Mouse (Mus musculus) bone marrow, adult 2 months (tissue): ENCODE data around the gene Eva1a. TPM values are rescaled to one million over a fixed set of nuclear protein-coding genes. Genes with fewer than 3 reads are reported as not detected.

Experiments
- H3K27ac ChIP-seq: fragments of 200-500 bp; 2 replicates; pipeline ENCODE4 v1.5.1; 2012; ENCODE audit warnings: low read depth, mild to moderate bottlenecking, control low read depth, inconsistent platforms, low read length; ENCODE audit not compliant: control insufficient read depth, poor library complexity, insufficient read depth
- H3K4me1 ChIP-seq: fragments of 200-500 bp; 2 replicates; pipeline ENCODE4 v1.6.1; 2011; ENCODE audit warnings: low read length; ENCODE audit not compliant: control insufficient read depth, insufficient read depth
- H3K4me3 ChIP-seq: fragments of 200-500 bp; replicated peaks from 2 replicates; pipeline ENCODE3; 2011; ENCODE audit warnings: mild to moderate bottlenecking, low read depth, low read length, control low read depth; ENCODE audit not compliant: control insufficient read depth
- CTCF ChIP-seq: fragments of 200-500 bp; IDR thresholded peaks from 2 replicates; pipeline ENCODE4 v1.5.1; 2011; ENCODE audit warnings: low read length, control low read depth; ENCODE audit not compliant: control insufficient read depth, insufficient read depth
- POLR2A ChIP-seq: fragments of 200-500 bp; IDR thresholded peaks from 2 replicates; pipeline ENCODE4 v1.6.1; 2011; ENCODE audit warnings: low read depth, mild to moderate bottlenecking, control low read depth, low read length, borderline replicate concordance; ENCODE audit not compliant: control insufficient read depth
- WGBS: fragments of 180-500 bp; shearing (Covaris S2); methylation state at CpG from one replicate; pipeline ENCODE4 v1.1.7; 2018; 5-methylcytosine and 5-hydroxymethylcytosine counted together
- polyA plus RNA-seq: library from polyadenylated mRNA; stranded (reverse); fragments of >200 nt; gene quantifications from 2 replicates; pipeline ENCODE4 v1.2.4, GENCODE M21; 2011; ENCODE audit warnings: low replicate concordance; ENCODE audit not compliant: missing spikeins, insufficient read depth, insufficient read length

The Eva1a gene
- polyA plus RNA-seq, 1 experiment, result 1.1 TPM

DNA sequence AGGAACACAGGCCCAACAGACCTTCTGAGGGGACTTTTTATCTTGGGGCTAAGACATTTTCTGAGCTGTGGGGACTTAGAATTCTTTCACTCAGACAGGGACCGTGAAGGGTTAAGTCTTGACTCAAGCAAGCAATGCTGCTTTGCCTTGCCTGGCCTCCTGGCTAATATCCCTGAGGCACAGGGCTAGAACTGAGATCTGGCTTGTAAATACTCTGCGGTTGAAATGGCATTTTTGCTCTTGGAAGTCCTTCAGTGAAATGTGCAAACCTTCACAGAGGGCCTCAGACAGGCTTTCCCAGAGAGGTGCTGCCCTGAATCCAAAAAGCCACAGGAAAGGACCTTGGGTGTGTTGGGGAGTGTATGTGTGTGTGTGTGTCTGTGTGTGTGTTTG, 11.9 kb downstream of the Eva1a start:
- H3K4me3 ChIP-seq, result no peak overlapping the region
- WGBS, result 80% methylated on average over 2 of the region's 2 CpGs
- no peak overlapping the region for H3K27ac ChIP-seq
- H3K4me1 ChIP-seq, result no peaks in the 10 kb centered on the region
- TF ChIP-seq POLR2A (no peak), CTCF (no peak)

DNA sequence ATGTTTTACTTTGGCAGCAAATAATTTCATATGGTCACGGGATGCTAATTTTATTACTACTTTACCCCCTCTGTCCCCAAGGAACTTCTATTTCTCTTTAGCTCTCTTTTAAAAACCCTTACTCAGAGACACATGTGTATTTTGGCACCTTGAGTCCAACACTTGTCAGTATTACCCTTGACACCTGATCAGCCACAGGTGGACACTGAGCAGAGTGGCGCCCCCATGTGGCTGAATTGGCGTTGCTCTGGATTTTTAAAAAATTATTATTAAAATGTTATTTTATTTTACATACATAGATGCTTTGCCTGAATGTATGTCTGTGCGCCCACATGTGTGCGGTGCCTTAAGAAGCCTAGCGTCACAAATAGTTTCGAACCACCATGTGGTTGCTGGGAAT, 14.0 kb downstream of the Eva1a start:
- TF ChIP-seq POLR2A, result no peak
- TF ChIP-seq CTCF, result peak; percentile 3; the same call in 1 of the 2 replicates
- 75% methylated on average over 7 of the region's 7 CpGs for WGBS
- H3K4me1 ChIP-seq, result no peaks in the 10 kb centered on the region

DNA sequence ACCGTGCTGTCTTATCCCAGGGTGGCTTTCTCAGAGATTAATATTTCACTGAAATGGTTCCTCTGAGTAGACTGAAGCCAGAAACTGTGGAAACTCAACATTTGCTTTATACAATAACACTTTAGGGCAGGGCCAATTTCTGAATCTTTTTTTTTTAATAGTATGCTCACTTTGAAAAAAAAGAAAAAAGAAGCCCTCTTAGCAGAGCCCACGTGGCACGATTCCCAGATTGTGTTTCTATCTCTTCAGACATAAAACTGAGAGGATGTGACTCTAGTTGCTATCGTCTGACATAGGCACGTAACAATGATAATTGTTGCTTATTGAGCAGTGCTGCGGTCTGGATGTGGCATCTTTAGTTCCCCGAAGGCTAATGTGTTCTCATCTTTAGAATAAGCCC, 19.1 kb downstream of the Eva1a start:
- TF ChIP-seq CTCF, result no peak
- TF ChIP-seq POLR2A, result no peak
- H3K4me1 ChIP-seq, result no peaks in the 10 kb centered on the region
- H3K4me3 ChIP-seq, result no peak overlapping the region
- WGBS, result 80% methylated on average over 7 of the region's 7 CpGs
- H3K27ac ChIP-seq, result no peak overlapping the region

More for the DNA sequence above, 14.0 kb downstream of the Eva1a start:
- no peak overlapping the region for H3K27ac ChIP-seq
- no peak overlapping the region for H3K4me3 ChIP-seq

DNA sequence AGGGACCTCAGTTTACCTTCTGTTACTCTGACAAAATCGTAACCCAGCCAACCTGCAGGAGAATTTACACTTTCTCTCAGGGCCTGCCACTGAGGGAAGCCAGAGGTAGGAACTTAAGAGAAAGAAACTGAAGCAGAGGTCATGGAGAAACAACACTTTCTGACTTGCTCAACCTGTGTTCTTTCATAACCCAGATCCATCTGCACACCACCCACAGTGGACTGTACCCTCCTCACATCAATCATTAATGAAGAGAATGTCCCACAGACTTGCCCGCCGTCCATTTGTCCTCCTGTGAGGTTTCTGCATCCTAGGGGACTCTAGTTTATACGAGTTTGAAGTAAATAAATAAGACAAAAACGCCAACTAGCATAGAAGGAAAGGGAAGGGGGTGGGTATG, 24.4 kb downstream of the Eva1a start:
- TF ChIP-seq CTCF (no peak), POLR2A (no peak)
- WGBS, result 67% methylated on average over 5 of the region's 5 CpGs
- Histone ChIP-seq H3K27ac (no peak overlapping the region), H3K4me1 (no peaks in the 10 kb centered on the region), H3K4me3 (no peak overlapping the region)

DNA sequence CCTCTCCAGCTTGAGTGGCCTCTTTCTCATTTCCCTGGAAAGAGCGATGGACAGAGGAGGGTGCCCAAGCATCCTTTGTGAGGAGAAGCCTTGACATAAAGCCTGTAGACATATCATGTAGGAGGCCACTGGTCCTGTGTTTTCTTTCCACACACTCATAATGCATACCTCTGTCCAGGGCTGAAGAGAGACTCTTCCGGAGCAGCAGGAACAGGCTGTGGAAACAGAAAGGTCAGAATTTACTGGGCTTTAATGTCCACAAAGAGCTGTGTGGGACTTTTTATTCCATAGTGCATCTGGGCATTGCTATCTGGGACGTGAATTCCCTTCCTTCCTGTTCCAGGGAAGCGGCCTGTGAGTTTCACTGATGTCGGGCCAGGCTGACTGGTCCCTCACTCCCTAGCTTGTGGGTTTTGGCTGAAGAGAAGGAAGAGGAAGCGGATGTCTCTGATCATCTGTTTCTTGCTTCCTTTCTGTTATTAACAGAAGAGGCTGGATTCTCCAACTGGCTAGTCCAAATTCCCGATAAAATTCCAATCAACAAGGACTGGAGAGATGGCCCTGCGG, 25.8 kb downstream of the Eva1a start:
- 73% methylated on average over 8 of the region's 8 CpGs for WGBS

DNA sequence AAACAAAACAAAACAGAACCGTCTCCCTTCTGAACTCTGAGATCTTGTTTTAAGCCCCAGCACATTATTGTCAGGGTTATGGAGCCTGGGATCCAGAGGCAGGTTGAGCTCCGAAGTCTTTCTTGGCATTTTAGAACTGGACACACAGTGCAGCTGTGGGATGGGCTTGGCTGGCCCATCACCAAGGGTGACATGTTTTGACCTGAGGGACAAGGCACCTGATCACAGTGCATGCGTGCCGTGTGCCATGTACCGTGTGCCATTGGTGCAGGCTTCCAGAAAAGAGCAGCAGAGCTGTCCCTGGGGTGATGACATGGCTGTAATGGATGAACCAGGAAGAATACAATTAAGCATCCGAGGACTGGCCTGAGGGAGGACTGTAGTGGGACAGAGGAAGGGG, 29.6 kb downstream of the Eva1a start:
- WGBS, result 82% methylated on average over 6 of the region's 6 CpGs
- Histone ChIP-seq H3K27ac (no peak overlapping the region), H3K4me3 (no peak overlapping the region), H3K4me1 (no peaks in the 10 kb centered on the region)
- TF ChIP-seq CTCF, result no peak
- TF ChIP-seq POLR2A, result no peak

More for the DNA sequence above, 25.8 kb downstream of the Eva1a start:
- Histone ChIP-seq H3K27ac (no peak overlapping the region), H3K4me1 (no peaks in the 10 kb centered on the region), H3K4me3 (no peak overlapping the region)
- TF ChIP-seq POLR2A (no peak), CTCF (no peak)

DNA sequence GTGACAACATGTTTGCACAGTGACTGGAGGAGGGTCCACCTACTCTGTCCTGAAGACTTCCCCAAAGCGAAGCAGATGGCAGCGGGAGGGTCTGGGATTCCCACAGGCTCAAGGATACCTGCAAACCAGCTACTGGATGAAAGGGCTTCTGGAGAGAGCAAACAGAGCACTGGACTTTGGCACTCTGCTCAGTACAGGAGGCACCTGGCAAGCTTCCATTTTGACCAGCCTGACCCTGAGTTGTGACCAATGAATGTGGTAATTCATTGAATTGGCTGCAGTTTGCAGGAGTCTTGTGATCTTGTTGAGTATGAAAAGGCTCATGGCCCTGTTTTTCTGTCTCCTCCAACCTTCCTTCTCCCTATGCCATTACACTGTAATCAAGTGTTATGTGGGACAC, 32.2 kb downstream of the Eva1a start:
- Histone ChIP-seq H3K4me1 (no peaks in the 10 kb centered on the region), H3K4me3 (no peak overlapping the region), H3K27ac (no peak overlapping the region)
- TF ChIP-seq CTCF, result no peak
- TF ChIP-seq POLR2A, result no peak
- 89% methylated on average over 2 of the region's 2 CpGs for WGBS

DNA sequence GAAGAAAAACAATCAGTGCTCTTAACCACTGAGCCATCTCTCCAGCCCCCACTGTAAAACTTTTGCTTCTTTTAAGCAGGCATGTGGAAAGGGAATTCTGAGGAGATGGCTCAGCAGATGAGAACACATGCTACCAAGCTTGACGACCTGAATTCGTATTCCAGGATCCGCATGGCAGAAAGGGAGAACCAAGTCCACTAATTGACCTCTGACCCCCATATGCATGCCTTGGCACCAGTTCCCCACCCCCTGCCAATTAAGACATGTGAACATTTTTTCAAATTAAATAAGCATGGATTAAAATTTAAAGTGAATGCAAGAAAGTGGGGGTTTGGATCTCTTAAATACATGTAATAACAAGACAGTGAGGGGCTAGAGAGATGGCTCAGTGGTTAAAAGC, 32.7 kb downstream of the Eva1a start:
- H3K27ac ChIP-seq, result no peak overlapping the region
- WGBS, result 82% methylated on average over 3 of the region's 3 CpGs
- H3K4me1 ChIP-seq, result no peaks in the 10 kb centered on the region
- no peak overlapping the region for H3K4me3 ChIP-seq
- TF ChIP-seq CTCF (no peak), POLR2A (no peak)

DNA sequence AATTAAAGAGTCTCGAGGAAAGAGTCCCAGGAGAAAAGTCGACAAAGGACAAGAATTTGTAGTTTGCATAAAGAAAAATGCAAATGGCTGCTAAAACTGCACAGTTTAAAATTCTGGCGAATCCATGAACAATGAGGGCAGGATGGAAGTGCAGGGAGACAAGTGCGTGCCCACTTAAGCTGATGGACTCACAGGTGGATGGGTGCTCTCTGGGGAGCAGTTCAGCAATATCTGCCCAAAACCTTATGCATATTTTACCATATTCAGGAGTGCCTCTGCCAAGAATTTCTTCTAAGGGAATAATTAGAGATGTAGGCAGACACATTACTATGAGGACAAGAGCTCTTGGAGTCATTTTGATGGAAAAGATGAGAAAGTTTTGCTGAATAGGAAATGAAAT, 35.5 kb downstream of the Eva1a start:
- WGBS, result 82% methylated on average over 4 of the region's 4 CpGs

More for the DNA sequence above, 35.5 kb downstream of the Eva1a start:
- Histone ChIP-seq H3K4me3 (no peak overlapping the region), H3K27ac (no peak overlapping the region), H3K4me1 (no peaks in the 10 kb centered on the region)
- TF ChIP-seq POLR2A (no peak), CTCF (no peak)
